Mouse (Mus musculus) left cerebral cortex, adult 11 months (tissue): ENCODE data around the gene Fut2.
"Not testable (repeated sequence)": the region's sequence is repeated elsewhere in the genome, so short reads cannot be mapped to it uniquely, and the experiment has no call there.

Experiments
- DNase-seq: peaks from one replicate; pipeline ENCODE4 v3.0.0; 2022; ENCODE audit warnings: low spot score

The Fut2 gene

DNA sequence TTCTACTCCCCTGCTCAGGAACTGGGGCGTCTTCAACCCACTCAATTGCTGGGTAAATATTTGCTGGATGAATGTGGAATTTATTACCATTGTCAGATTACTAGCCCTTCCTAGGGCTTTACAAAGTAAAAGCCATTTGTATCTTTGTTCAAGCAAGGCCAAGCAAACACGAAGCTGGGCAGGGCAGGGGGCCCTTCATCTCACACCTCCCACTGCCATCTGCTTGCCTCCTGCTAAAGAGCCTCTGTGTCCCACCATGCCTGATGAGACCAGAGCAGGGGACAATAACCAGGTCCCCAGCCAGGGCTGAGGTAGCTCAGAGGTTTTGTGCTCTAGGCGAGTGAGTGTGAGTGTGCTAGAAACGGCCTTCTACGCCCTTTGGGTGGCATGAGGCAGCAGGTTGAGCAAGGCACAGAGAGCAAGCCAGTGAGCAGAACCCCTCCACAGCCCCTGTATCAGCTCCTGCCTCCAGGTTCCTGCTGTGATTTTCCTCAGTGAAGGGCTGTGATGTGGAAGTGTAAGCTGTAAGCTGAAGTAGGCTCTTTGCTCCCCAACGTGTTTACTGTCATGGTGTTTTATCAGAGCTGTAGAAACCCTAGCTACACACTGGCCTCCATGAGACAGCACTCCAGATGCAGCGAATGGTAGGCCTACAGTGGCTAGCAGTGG is 11.6 kb upstream of the Fut2 start:
- DNase-seq, result no peak

- no peak for DNase-seq
Observed at GRCm38 (mm10) chr7:45668921-45669320, 2.7 kb upstream of the Fut2 start.

DNA sequence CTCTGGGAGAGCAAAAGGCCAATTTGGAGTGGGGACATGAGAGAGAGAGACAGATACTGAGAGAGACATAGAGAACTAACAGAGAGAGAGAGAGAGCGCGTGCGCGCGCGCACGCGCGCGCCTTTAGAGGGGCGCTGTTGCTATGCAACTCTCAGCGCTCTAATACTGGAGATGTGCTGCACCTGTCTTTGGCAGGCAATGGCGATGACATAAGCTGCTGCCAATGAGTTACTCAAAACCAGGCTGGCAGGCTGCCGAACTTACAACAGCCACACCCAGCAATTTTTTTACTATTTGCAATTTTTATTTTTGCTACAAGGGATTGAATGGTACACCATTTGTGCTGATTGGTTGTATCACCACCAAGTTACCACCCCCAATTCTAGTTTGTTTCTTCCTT is 1.6 kb upstream of the Fut2 start:
- DNase-seq, result no peak

GRCm38 (mm10) chr7:45665303-45666138 is 673 bp downstream of the Fut2 start:
- DNase-seq, result no peak

DNA sequence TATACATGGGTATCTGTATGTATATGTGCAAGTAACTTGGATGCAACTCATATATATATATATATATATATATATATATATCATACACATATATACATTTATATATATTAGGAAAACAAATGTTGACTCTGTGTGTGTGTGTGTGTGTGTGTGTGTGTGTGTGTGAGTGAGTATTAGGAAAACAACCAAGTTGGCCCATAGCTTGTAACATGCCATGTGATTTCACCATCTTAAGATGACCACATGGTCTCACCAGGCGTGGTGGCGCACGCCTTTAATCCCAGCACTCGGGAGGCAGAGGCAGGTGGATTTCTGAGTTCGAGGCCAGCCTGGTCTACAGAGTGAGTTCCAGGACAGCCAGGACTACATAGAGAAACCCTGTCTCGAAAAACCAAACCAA is 4.5 kb downstream of the Fut2 start:
- not testable (repeated sequence) for DNase-seq

DNA sequence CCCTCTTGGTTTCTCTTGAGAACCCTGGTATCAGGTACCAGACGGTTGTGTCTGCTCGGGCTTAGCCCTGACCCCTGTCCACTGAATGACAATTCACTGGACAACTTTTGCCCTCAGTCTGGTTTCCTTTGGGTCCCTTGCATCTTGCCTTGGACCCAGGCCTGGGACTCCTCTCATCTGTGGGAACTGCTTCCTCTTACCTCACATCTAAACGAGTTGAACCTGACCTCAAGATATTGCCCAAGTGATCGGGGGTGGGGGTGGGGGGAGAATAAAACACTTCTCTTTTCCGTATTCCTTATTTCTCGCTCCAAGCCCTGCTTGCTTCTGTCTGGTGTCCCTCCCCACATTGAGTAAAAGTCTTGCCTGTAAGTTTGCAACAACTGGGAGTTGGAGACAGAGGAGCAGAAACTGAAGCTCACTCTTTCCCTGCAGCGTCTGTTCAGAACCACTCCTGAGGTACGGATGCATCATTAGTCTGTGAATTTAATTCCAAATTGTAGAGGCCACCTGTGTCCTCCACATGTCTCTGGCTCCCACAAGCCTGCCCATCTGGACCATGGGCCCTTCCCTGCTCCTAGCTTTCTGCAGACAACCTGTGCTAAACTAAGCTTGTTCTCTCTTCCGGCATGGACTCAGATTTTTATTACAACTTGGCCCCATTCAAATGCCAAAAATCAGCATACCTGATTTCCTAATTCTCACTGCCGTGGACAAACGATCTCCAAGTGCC is 5.3 kb downstream of the Fut2 start:
- DNase-seq, result no peak

- no peak for DNase-seq
Observed at GRCm38 (mm10) chr7:45654424-45655047, 11.7 kb downstream of the Fut2 start.

- not testable (repeated sequence) for DNase-seq
Observed at GRCm38 (mm10) chr7:45650484-45650883, 15.7 kb downstream of the Fut2 start.

- DNase-seq, result no peak
Observed at GRCm38 (mm10) chr7:45649351-45649750, 16.8 kb downstream of the Fut2 start.

DNA sequence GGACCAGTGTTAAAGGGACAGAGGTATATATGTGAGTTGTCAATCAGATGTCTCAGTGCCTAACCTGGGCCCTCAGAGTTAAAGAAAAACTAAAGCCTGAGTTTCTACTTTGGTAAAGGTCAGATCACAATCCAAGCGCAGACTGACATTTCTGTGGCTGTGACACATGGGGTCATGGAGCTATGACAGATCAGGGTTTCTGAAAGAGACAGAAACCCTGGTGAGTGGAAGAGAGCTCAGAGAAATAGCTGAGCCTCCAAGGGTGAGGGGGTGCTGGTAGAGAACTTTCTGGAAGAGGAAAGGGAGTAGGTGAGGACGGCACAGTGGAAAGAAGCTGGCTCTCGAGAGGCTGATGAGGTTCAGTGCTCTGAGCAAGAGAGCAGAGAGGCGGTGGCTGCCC is 19.5 kb downstream of the Fut2 start:
- no peak for DNase-seq

- DNase-seq, result no peak
Observed at GRCm38 (mm10) chr7:45645591-45645971, 20.6 kb downstream of the Fut2 start.

DNA sequence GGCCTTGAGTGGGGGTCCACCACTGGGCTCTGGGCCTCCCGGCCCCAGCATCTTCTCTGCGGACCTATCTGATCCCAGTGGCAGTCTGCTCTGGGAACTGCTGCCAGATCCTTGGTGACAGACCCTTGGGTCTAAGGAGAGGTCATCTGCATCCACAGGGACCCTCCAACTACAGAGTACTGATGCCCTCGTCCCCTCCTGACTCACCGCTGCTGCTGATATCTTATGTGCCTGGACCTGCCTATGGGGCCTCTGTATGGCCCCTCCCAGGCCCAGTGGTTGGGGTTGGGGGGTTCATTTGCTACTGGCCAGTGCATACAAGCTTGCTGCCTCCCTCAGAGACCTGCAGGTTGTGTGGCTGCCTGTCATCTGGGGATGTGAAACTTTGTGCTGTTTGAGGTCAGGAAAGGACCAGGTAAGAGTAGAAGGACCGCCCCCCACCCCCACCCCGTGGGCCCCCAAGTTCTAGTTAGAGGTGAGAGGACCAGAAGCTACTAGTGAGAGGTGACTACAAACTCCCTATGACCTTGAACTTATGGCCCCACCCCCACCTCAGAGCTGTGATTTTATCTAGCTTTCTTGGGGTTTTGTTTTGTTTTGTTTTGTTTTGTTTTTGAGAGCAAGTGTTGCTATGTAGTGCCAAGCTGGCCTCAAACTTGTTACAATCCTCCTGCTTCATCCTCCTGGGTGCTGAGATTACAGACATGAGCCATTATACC is 21.2 kb downstream of the Fut2 start:
- DNase-seq, result no peak

DNA sequence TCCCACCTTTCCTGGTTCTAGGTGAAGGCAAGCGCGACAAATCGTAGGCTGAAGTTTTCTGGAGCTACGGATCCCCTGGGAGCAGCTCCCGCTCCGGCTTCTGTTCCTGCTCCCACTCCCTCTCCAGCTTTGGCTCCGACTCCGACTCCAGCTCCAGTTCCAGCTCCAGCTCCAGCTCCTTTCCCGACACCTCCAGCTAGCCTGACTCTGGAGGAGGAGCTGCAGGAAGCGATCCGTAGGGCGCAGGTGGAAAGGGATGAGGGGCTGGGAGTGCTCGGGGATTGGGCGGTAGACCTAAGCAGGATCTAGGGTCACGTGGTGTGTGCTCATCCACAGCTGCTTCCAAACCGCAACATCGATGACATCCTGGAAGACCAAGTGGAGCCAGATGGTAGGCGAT is 22.0 kb downstream of the Fut2 start:
- peak; percentile 78 for DNase-seq

DNA sequence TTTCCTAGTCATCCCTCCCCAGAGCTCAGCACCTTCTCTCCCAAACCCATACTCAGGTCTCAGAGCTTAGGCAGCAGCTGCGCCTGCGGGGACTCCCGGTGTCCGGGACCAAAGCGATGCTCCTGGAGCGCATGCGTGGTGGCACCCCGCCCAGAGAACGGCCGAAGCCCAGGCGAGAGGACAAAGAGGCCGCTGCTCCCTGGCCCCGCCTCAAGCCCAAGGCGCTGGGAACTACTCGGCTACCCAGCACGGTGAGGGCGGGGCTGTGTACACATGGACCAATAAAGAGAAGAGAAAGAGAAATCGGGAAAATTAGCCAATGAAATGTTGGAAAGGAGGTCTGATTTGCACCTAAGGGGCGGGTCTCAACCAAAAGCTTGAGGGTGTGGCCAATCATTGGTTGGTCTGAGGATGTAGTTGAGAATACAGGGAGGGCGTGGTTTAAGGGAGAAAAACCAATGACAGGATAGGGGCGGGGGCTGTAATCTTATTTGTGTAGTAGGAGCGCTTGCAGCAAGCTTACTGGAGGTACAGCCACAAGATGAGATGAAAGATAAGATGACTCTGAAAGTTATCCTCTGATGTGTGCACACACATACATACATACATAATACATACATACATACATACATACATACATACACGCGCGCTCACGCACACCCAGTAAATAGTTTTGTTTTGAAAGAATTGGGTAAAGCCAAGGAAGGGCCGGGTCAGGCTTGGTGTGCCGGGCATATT is 22.6 kb downstream of the Fut2 start:
- DNase-seq, result peak; percentile 94

DNA sequence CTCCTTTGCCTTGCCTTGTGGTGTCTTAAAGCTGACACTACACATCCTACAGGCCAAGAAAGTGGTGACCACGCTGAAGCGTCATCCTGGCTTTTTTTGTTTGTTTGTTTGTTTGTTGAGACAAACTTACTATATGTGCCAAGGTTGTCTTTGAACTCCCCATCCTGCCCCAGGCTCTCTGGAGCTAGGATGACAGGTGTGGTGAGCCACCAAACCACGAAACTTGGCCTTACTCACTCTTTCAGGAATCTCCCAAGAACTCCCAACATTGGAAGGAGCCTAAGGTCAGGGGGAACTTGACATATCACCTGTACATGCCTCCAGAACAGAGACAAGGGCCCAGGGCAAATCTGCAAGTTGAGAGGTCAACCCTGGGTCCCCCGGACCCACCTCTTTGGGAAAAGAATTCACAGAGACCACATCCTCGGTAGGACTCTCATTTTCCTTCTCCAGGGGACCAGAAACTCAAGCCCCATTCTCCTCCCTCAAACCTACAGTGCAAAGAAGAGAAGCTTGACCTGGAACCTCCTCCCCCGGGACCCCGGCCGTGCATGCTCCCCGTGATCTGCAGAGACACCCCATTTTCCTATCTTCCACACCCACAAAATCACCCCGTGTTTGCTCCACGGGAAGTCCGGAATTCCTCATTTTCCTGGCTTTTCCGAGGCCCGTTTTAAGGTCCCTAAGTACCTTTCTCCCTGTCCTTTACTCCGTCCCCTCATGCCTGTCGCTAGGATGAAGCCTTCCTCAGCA is 23.5 kb downstream of the Fut2 start:
- no peak for DNase-seq

- DNase-seq, result no peak
Observed at GRCm38 (mm10) chr7:45642083-45642482, 24.1 kb downstream of the Fut2 start.

DNA sequence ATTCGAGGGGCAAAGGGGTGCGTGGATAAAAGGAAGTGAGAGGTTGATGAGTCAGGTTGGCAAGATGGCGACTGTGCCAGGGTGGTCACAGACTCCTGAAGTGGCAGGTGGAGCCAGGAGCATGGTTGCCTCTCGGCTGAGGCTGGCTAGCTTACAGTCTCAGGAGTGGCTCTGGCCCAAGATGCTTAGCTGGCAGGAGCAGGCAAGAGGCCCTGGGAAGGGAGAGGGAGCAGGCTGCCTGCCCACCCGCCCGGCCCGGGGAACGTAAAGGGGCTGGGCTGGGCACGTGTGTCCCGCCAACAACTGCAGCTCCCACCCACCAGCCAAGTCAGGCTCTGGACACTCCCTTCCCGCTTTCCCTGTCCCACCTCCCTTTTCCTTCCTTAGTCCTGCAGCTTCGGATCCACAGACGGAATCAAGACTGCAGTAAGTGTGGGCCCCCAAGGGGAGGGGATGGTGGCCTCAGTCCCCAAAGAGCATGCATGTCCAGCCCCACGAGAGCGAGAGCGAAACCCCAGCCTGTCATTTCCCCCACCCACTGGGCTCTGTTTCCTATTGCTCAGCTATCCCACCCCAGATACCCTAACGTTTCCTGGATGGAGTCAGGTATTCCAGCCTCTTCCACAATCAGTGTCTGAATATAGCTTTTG is 24.7 kb downstream of the Fut2 start:
- DNase-seq, result no peak

DNA sequence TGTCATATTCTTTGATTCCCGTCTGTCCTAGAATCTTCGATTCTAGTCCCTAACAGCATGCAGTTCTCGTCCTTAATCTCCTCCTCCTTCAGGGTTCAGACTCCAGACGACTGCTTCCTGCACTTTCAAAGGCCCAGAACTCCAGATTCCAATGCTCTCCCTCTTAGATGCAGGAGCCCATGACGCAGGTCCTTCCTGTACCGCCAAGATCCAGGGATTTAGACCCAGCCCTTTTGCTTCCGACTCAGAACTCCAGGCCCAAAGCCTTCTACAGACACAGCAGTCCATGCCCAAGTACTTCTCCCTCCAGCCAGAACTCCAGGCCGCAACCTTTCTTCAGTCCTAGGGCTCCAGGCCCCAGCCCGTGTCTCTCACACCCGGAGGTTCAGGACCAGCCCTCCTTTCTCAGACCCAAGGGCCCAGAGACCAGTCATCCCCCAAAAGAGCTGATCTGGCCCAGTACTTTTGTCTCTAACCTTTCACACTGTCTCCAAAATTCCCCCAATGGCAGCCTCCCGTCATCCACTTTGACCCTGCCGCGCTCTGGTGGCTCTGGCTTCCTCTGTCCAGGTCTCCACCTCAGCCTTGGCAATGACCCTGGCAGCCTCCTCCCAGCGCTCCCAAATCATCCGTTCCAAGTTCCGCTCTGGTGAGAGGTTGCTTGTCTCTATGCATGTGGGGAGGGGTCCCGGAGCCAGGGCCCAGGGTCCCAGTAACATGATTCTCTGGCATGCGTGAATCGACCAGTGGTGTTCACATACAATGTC is 25.8 kb downstream of the Fut2 start:
- no peak for DNase-seq

- no peak for DNase-seq
Observed at GRCm38 (mm10) chr7:45639561-45640027, 26.6 kb downstream of the Fut2 start, which contains the start of gene Mamstr. Gene Mamstr, plus strand, starts transcription at chr7:45639977.
